Mouse (Mus musculus): ENCODE data around the gene Tdpoz3.
"Not testable (repeated sequence)": the region's sequence is repeated elsewhere in the genome, so short reads cannot be mapped to it uniquely, and the experiment has no call there.

Gene Tdpoz3

DNA sequence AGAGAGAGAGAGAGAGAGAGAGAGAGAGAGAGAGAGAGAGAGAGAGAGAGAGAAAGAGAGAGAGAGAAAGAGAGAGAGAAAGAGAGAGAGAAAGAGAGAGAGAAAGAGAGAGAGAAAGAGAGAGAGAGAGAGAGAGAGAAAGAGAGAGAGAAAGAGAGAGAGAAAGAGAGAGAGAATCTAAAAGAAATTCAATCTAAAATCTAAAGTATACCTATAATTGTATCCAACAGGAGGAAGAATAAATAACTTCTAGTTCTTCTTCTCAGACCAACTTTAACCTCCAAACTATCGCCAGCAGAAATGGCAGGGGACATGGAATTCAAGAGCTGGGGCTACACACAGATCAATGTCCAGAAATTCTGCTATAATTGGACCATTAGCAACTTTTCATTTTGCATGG lies at the start of gene Tdpoz3:
Gene Tdpoz3 (plus strand): TSS at position 301 of the 400 bp plus-strand sequence.
- not testable (repeated sequence) for DNase-seq

DNA sequence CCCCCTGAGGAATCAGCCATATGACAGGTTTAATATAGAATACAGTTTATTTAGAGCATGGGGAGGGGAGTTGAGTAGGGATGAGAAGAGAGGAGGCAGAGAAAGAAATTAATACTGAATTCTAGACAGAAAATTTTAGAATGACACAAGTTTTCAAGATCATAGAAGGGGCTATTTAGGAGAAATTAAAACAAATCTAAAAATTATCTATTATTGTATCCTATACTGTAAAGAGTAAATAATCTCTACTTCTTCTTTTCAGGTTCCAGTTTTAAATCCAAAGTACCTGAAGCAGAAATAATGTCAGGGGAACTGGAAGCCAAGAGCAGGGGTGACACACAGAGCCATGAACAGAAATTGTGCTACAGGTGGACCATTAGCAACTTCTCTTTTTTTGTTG lies 29.7 kb upstream of the Tdpoz3 start, which contains the start of gene Tdpoz4:
Gene Tdpoz4 (plus strand): TSS at position 301 of the 400 bp plus-strand sequence.
- DNase-seq = not testable (repeated sequence)

DNA sequence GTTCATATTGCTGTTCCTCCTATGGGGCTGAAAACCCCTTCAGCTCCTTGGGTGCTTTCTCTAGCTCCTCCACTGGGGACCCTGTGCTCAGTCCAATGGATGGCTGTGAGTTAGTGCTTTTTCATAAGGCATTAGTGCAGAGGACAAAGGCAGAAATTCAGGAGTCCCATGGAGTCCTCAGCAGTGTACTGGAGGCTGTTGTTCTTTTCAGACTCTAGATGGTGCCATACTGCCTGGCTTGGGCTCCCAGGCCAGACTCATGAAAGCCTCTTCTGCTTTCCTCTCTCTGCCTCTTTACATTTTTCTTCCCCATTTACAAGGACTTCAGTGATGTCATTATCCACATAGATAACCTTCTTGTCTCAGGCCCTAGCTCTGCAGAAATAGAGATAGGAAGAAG lies 12.5 kb upstream of the Tdpoz3 start:
- DNase-seq = not testable (repeated sequence)

DNA sequence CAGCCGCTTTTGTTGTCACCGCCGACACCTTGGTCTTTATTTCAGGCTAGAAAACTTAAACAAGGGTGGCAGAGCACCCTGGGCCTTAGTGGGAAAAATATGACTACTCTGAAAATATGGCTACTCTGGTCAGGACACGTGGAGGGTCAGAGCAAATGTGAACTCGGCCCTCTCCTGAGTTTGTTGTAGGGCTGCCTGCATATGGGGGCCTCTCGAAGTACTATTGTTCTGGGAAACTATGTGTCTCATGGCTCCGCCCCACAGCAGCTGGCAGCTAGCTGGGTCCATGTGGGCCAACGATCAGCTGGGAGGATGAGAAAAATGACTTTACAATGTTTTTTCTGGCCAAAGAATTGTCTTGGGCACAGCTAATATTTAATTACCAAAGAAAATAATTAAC lies 33.1 kb downstream of the Tdpoz3 start:
- not testable (repeated sequence) for DNase-seq

DNA sequence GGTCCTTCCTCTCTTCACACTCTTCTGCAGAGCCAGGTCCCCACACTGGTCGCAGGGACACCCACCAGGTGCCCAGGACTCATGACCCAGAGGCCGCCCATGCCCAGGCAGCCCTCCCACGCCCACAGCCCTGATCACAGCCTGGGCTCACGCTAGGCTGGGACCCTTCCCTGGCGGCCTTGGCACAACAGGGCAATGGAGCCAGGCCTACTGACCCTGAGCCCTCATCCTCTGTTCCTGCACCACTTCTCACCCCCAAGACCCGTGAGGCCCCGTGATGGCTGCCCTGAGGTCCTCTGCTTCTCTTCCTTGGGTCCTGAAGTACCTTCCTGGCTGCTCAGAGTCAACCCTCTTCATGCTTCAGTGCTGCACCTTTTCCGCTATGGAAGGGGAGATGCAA lies 44.8 kb downstream of the Tdpoz3 start:
- DNase-seq = not testable (repeated sequence)
